Mouse (Mus musculus) forebrain, embryonic 12.5 days (tissue): Measurements from ENCODE around the gene Slc25a47. TPM values are rescaled to one million over a fixed set of nuclear protein-coding genes. Genes with fewer than 3 reads are reported as not detected.
"Not testable (repeated sequence)": the region's sequence is repeated elsewhere in the genome, so short reads cannot be mapped to it uniquely, and the experiment has no call there.

Experiments
- ATAC-seq: fragments of 200-750 bp; cut with Nextera tagmentation; 2 replicates; pipeline ENCODE4 v1.8.0; 2017; ENCODE audit warnings: moderate TSS enrichment; ENCODE audit not compliant: low FRiP score
- H3K27ac ChIP-seq: fragments of 300-500 bp; sonication (generic); 2 replicates; pipeline ENCODE4 v1.5.1; 2016; ENCODE audit warnings: mild to moderate bottlenecking
- H3K27me3 ChIP-seq: fragments of 300-500 bp; sonication (generic); 2 replicates; pipeline ENCODE4 v1.6.1; 2016; ENCODE audit warnings: mild to moderate bottlenecking
- H3K36me3 ChIP-seq: fragments of 300-500 bp; sonication (generic); replicated peaks from 2 replicates; pipeline ENCODE4 v1.6.1; 2016; ENCODE audit warnings: mild to moderate bottlenecking
- H3K4me1 ChIP-seq: fragments of 300-500 bp; sonication (generic); 2 replicates; pipeline ENCODE4 v1.6.1; 2016
- H3K4me2 ChIP-seq: fragments of 300-500 bp; sonication (generic); 2 replicates; pipeline ENCODE4 v1.6.1; 2016; ENCODE audit warnings: mild to moderate bottlenecking, moderate library complexity
- H3K4me3 ChIP-seq: fragments of 300-500 bp; sonication (generic); replicated peaks from 2 replicates; pipeline ENCODE4 v1.5.1; 2016; ENCODE audit warnings: mild to moderate bottlenecking
- H3K9ac ChIP-seq: fragments of 300-500 bp; sonication (generic); 2 replicates; pipeline ENCODE4 v1.6.1; 2016; ENCODE audit warnings: mild to moderate bottlenecking
- H3K9me3 ChIP-seq: fragments of 300-500 bp; sonication (generic); 2 replicates; pipeline ENCODE4 v1.6.1; 2016
- WGBS: fragments of 180-500 bp; shearing (Covaris S2); methylation state at CpG from one replicate; pipeline ENCODE4 v1.1.7; 2016; 5-methylcytosine and 5-hydroxymethylcytosine counted together
- polyA plus RNA-seq: library from polyadenylated mRNA; unstranded; fragments of >200 nt; fragmentation: Nextera tagmentation; extraction: Ambion mirVana; gene quantifications from 2 replicates; pipeline ENCODE4 v1.2.1, GENCODE M21; 2016

Gene Slc25a47
- polyA plus RNA-seq, 1 experiment from 2014 or later = 11.7 TPM

GRCm38 (mm10) chr12:108829636-108830035 is 6.2 kb upstream of the Slc25a47 start:
- 77% methylated on average over 5 of the region's 5 CpGs for WGBS
- Histone ChIP-seq H3K4me2 (no peak overlapping the region), H3K27me3 (peaks cover 11% of the 10 kb centered on the region; the same call in 1 of the 2 replicates), H3K9me3 (no peaks in the 10 kb centered on the region), H3K4me3 (no peak overlapping the region), H3K9ac (no peak overlapping the region), H3K36me3 (peaks cover 24% of the 10 kb centered on the region), H3K4me1 (peaks cover 16% of the 10 kb centered on the region), H3K27ac (no peak overlapping the region)
- no peak for ATAC-seq

DNA sequence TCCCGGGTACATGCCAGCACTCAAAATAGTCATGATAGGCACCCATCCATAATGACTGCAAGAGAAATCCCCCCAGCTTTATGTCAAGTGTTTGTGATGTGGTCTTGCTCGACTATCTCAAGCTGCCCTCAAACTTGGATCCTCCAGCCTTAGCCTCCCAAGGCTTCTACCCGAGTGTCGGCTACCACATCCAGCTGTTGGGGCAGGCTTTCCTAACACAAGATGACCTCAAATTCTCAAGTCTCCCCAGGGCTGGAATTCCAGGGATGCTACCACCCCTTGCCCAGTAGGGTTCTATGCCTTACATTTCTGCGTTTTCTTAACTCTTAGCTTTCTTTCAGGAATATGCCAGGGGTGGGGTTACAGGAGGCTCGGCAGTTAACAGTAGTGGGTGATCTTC is 5.5 kb upstream of the Slc25a47 start:
- Histone ChIP-seq H3K27ac (no peak overlapping the region), H3K36me3 (peaks cover 24% of the 10 kb centered on the region), H3K27me3 (peaks cover 12% of the 10 kb centered on the region; the same call in 1 of the 2 replicates), H3K4me1 (peaks cover 23% of the 10 kb centered on the region), H3K9ac (no peak overlapping the region), H3K4me3 (no peak overlapping the region), H3K4me2 (no peak overlapping the region), H3K9me3 (no peaks in the 10 kb centered on the region)
- no peak for ATAC-seq
- 82% methylated on average over 6 of the region's 6 CpGs for WGBS

GRCm38 (mm10) chr12:108831966-108832643 is 3.7 kb upstream of the Slc25a47 start:
- Histone ChIP-seq H3K27ac (no peak overlapping the region), H3K4me1 (peaks cover 35% of the 10 kb centered on the region), H3K4me3 (no peak overlapping the region), H3K9me3 (no peaks in the 10 kb centered on the region), H3K27me3 (peaks cover 12% of the 10 kb centered on the region; the same call in 1 of the 2 replicates), H3K9ac (no peak overlapping the region), H3K36me3 (peaks cover 12% of the 10 kb centered on the region), H3K4me2 (no peak overlapping the region)
- WGBS = 69% methylated on average over 9 of the region's 9 CpGs
- no peak for ATAC-seq

DNA sequence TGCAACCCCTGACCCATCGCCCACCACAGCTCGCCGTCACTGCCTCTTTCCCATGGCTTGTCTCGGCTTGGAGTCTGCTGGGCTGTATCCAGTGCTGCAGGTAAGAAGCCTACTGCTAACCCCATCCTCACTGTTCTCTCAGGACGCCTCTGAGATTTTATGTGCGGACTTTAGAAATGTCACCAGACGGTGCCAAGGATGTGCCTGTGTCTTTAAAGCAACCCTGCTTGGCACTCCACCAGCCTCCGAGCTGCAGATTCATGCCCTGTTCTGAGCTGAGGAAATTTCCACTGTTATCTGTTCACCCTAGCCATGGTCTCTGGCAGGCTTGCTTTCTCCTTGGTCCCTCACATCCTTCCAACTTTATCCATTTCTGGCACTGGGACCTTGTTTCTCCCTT is 3.0 kb upstream of the Slc25a47 start:
- Histone ChIP-seq H3K4me1 (peaks cover 43% of the 10 kb centered on the region), H3K36me3 (peaks cover 6% of the 10 kb centered on the region), H3K9ac (no peak overlapping the region), H3K27me3 (peaks cover 12% of the 10 kb centered on the region; the same call in 1 of the 2 replicates), H3K9me3 (no peaks in the 10 kb centered on the region), H3K27ac (no peak overlapping the region), H3K4me3 (no peak overlapping the region), H3K4me2 (no peak overlapping the region)
- 92% methylated on average over 8 of the region's 8 CpGs for WGBS
- no peak for ATAC-seq

GRCm38 (mm10) chr12:108833408-108833807 is 2.4 kb upstream of the Slc25a47 start:
- no peak overlapping the region; the same call in 1 of the 2 replicates for H3K9ac ChIP-seq

GRCm38 (mm10) chr12:108834337-108834736 is 1.5 kb upstream of the Slc25a47 start:
- peak overlapping the region; percentile 70 for H3K4me3 ChIP-seq
- peaks cover 9% of the 10 kb centered on the region for H3K36me3 ChIP-seq
- peaks cover 53% of the 10 kb centered on the region for H3K4me1 ChIP-seq
- peak overlapping the region; percentile 93 for H3K4me2 ChIP-seq
- 89% methylated on average over 3 of the region's 3 CpGs for WGBS
- H3K9ac ChIP-seq = peak overlapping the region; percentile 74; the same call in 1 of the 2 replicates
- H3K27ac ChIP-seq = no peak overlapping the region
- H3K27me3 ChIP-seq = peaks cover 12% of the 10 kb centered on the region; the same call in 1 of the 2 replicates
- no peak for ATAC-seq
- H3K9me3 ChIP-seq = no peaks in the 10 kb centered on the region

More at GRCm38 (mm10) chr12:108833408-108833807, 2.4 kb upstream of the Slc25a47 start:
- Histone ChIP-seq H3K27ac (no peak overlapping the region), H3K4me1 (peaks cover 48% of the 10 kb centered on the region), H3K4me2 (no peak overlapping the region), H3K27me3 (peaks cover 12% of the 10 kb centered on the region; the same call in 1 of the 2 replicates), H3K9me3 (no peaks in the 10 kb centered on the region), H3K36me3 (peaks cover 3% of the 10 kb centered on the region), H3K4me3 (no peak overlapping the region)
- WGBS = 97% methylated on average over 3 of the region's 3 CpGs
- ATAC-seq = no peak

GRCm38 (mm10) chr12:108834786-108835185 is 1.1 kb upstream of the Slc25a47 start:
- H3K36me3 ChIP-seq = peaks cover 9% of the 10 kb centered on the region
- H3K9ac ChIP-seq = peak overlapping the region; percentile 74; the same call in 1 of the 2 replicates
- H3K9me3 ChIP-seq = no peaks in the 10 kb centered on the region
- ATAC-seq = no peak
- H3K4me1 ChIP-seq = peaks cover 57% of the 10 kb centered on the region
- H3K27ac ChIP-seq = no peak overlapping the region
- WGBS = 44% methylated on average over 5 of the region's 5 CpGs
- peaks cover 12% of the 10 kb centered on the region; the same call in 1 of the 2 replicates for H3K27me3 ChIP-seq
- H3K4me3 ChIP-seq = peak overlapping the region; percentile 70
- H3K4me2 ChIP-seq = peak overlapping the region; percentile 93

- Histone ChIP-seq H3K4me2 (peak overlapping the region; percentile 93), H3K4me3 (peak overlapping the region; percentile 70), H3K4me1 (peaks cover 58% of the 10 kb centered on the region), H3K36me3 (peaks cover 9% of the 10 kb centered on the region), H3K9ac (peak overlapping the region; percentile 74), H3K9me3 (no peaks in the 10 kb centered on the region), H3K27ac (0 out of 2 replicates have a peak overlapping the region, but pooled peaks have one; percentile 32), H3K27me3 (peaks cover 12% of the 10 kb centered on the region; the same call in 1 of the 2 replicates)
- whole genome bisulfite sequencing = under 1% methylated on average over 51 of the region's 51 CpGs
- ATAC-seq = no peak
These were observed 522 bp upstream of the Slc25a47 start for GRCm38 (mm10) chr12:108835208-108835839.

DNA sequence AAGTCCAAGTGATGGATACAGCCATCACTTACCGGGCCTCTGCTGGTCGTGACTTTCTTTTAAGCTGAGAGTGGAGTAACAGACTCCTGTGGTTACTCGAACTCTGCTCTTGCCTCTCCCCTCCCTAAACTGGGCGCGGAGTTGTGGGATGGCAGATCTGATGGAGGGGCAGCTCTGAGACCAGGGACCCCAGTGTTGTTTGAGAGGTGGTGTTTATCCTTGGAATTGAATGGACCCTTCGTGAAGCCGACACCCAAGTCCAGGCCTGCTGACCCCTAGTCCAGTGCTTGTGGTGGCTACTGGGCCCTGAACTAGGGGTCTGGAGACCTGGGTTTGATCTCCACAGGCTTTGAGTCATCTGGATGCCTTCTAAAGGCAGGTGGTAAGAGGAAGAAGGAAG is 876 bp downstream of the Slc25a47 start:
- H3K27me3 ChIP-seq = peaks cover 12% of the 10 kb centered on the region; the same call in 1 of the 2 replicates
- no peak overlapping the region for H3K27ac ChIP-seq
- WGBS = 74% methylated on average over 7 of the region's 7 CpGs
- no peak for ATAC-seq
- H3K4me2 ChIP-seq = peak overlapping the region; percentile 93
- H3K9ac ChIP-seq = peak overlapping the region; percentile 68
- peaks cover 20% of the 10 kb centered on the region for H3K36me3 ChIP-seq
- peak overlapping the region; percentile 70 for H3K4me3 ChIP-seq
- H3K9me3 ChIP-seq = no peaks in the 10 kb centered on the region
- peaks cover 58% of the 10 kb centered on the region for H3K4me1 ChIP-seq

DNA sequence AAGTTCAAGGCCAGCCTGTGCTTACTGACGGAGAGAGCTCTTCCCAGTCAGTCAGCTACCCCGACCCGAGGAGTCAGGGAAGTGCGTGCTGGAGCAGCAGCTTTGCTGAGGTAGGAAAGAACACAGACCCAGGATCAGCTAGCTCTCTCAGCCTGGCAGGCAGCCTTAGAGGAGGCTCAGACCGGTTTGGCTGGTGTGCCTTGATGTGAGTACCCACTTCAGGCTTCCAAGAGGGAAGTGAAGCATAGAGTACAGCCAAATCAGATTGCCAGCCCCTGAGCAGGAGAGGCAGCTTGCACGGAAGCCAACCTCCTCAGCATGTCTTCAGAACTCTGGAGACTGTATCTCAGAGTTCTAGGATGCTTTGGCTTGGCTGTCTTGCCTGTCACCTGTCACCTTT is 5.3 kb downstream of the Slc25a47 start:
- no peak overlapping the region for H3K4me2 ChIP-seq
- peaks cover 32% of the 10 kb centered on the region for H3K4me1 ChIP-seq
- no peaks in the 10 kb centered on the region for H3K9me3 ChIP-seq
- 92% methylated on average over 6 of the region's 6 CpGs for WGBS
- no peak overlapping the region for H3K27ac ChIP-seq
- no peak for ATAC-seq
- H3K9ac ChIP-seq = no peak overlapping the region
- no peaks in the 10 kb centered on the region for H3K27me3 ChIP-seq
- H3K36me3 ChIP-seq = peaks cover 54% of the 10 kb centered on the region
- H3K4me3 ChIP-seq = no peak overlapping the region

- Histone ChIP-seq H3K9me3 (no peaks in the 10 kb centered on the region), H3K27me3 (no peaks in the 10 kb centered on the region), H3K27ac (no peak overlapping the region), H3K4me1 (peaks cover 17% of the 10 kb centered on the region), H3K4me2 (no peak overlapping the region), H3K9ac (no peak overlapping the region), H3K4me3 (no peak overlapping the region), H3K36me3 (peaks cover 58% of the 10 kb centered on the region)
- ATAC-seq = no peak
- 88% methylated on average over 7 of the region's 7 CpGs for WGBS
These were observed 6.8 kb downstream of the Slc25a47 start for GRCm38 (mm10) chr12:108842663-108843062.

DNA sequence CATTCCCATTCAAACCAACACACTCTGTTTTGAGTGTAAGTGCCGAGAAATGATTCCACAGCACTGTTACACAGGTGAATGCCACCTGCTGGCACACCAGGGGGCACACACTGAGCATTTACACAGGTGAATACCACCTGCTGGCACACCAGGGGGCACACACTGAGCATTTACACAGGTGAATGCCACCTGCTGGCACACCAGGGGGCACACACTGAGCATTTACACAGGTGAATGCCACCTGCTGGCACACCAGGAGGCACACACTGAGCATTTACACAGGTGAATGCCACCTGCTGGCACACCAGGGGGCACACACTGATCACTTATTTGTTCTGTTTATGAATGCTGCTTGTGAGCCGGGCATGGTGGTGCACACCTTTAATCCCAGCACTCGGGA is 12.2 kb downstream of the Slc25a47 start:
- H3K27ac ChIP-seq, ATAC-seq, H3K4me3 ChIP-seq, H3K4me2 ChIP-seq, H3K9me3 ChIP-seq, H3K4me1 ChIP-seq, H3K9ac ChIP-seq, H3K27me3 ChIP-seq: not testable (repeated sequence)
- peaks cover 30% of the 10 kb centered on the region for H3K36me3 ChIP-seq
- 90% methylated on average over 3 of the region's 3 CpGs for WGBS
